Mouse (Mus musculus) heart, embryonic 13.5 days (tissue): ENCODE data around the gene Dlx6. TPM values are rescaled to one million over a fixed set of nuclear protein-coding genes. Genes with fewer than 3 reads are reported as not detected.

Source experiments
- ATAC-seq: fragments of 200-750 bp; cut with Nextera tagmentation; 2 replicates; pipeline ENCODE4 v1.8.0; 2017; ENCODE audit warnings: moderate TSS enrichment; ENCODE audit not compliant: insufficient number of reproducible peaks, low FRiP score, low TSS enrichment; ENCODE audit errors: extremely low read depth
- H3K27ac ChIP-seq: fragments of 300-500 bp; sonication (generic); replicated peaks from 2 replicates; pipeline ENCODE4 v1.5.1; 2015; ENCODE audit warnings: moderate library complexity, mild to moderate bottlenecking, inconsistent platforms
- H3K27me3 ChIP-seq: fragments of 300-500 bp; sonication (generic); replicated peaks from 2 replicates; pipeline ENCODE4 v1.6.1; 2015; ENCODE audit warnings: mild to moderate bottlenecking, inconsistent platforms
- H3K36me3 ChIP-seq: fragments of 300-500 bp; sonication (generic); 2 replicates; pipeline ENCODE4 v1.6.1; 2015; ENCODE audit warnings: mild to moderate bottlenecking, inconsistent platforms
- H3K4me1 ChIP-seq: fragments of 300-500 bp; sonication (generic); 2 replicates; pipeline ENCODE4 v1.6.1; 2015; ENCODE audit warnings: inconsistent platforms
- H3K4me2 ChIP-seq: fragments of 300-500 bp; sonication (generic); 2 replicates; pipeline ENCODE4 v1.6.1; 2015; ENCODE audit warnings: inconsistent platforms, mild to moderate bottlenecking, moderate library complexity
- H3K4me3 ChIP-seq: fragments of 300-500 bp; sonication (generic); 2 replicates; pipeline ENCODE4 v1.5.1; 2015; ENCODE audit warnings: moderate library complexity, mild to moderate bottlenecking, inconsistent platforms
- H3K9ac ChIP-seq: fragments of 300-500 bp; sonication (generic); 2 replicates; pipeline ENCODE4 v1.6.1; 2015; ENCODE audit warnings: inconsistent platforms, mild to moderate bottlenecking, moderate library complexity
- H3K9me3 ChIP-seq: fragments of 300-500 bp; sonication (generic); 2 replicates; pipeline ENCODE4 v1.6.1; 2016; ENCODE audit warnings: inconsistent platforms
- WGBS: fragments of 180-500 bp; shearing (Covaris S2); methylation state at CpG from one replicate; pipeline ENCODE4 v1.1.7; 2015; ENCODE audit warnings: mixed read lengths; 5-methylcytosine and 5-hydroxymethylcytosine counted together
- polyA plus RNA-seq: library from polyadenylated mRNA; unstranded; fragments of >200 nt; fragmentation: Nextera tagmentation; extraction: Ambion mirVana; gene quantifications from 2 replicates; pipeline ENCODE4 v1.2.1, GENCODE M21; 2015

The Dlx6 gene
- polyA plus RNA-seq, 1 experiment from 2014 or later: not detected

DNA sequence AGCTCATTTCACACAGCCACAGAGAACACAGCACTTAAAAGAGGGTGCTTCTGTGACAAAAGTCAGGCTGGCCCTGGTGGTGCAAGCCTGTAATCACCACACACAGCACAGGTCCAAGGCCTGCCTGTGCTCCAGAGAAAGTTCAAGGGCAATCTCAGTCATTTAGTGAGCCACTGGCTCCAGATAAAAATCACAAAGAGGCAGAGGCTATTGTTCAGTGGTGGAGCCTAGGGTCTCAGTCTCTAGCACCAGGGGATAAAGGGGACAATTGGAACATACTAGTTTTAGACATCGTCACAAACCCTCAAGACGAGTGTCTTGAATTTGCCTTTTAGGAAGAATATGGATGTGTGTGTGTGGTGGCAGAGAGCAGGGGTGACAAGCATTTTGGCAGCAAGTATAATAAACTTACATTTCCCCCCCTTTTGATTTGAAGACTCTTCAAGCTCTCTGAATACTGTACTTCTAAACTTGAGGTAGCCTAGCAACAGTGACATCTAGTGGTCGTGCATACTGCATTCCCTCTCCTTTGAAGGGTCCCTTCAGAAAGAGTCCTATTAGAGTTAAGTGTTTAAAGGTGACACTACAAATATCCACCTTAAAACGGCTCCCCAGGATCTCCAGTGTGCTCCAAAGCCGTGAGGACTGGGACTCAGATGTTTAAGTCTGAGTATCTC lies 51.9 kb downstream of the Dlx6 start:
- Histone ChIP-seq H3K4me2 (no peak overlapping the region), H3K9me3 (no peaks in the 10 kb centered on the region), H3K4me3 (no peak overlapping the region), H3K4me1 (no peaks in the 10 kb centered on the region), H3K27me3 (no peaks in the 10 kb centered on the region), H3K36me3 (no peaks in the 10 kb centered on the region), H3K27ac (no peak overlapping the region), H3K9ac (no peak overlapping the region)
- ATAC-seq: no peak
- 38% methylated on average over 5 of the region's 5 CpGs for WGBS

DNA sequence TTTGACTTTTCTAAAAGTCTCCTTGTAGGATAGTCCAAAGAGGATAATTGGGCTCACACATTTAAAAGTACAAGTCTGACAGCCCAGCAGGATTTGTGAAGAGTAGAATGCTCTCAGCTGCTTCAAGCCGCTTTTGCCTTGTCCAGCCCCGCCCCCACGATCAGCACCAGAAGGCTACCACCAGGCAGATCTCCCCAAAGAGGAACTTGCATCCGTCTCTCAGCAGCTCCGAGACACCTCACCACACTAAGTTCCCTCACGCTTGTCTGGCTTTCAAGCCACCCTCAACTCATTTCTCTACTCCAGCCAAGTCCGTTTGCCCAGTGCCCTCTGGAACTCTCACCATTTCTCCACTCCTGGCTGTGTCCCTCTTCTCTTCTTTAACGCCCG lies 52.4 kb downstream of the Dlx6 start:
- no peak overlapping the region for H3K4me3 ChIP-seq
- no peak for ATAC-seq
- no peaks in the 10 kb centered on the region for H3K27me3 ChIP-seq
- H3K9me3 ChIP-seq: no peaks in the 10 kb centered on the region
- no peak overlapping the region for H3K4me2 ChIP-seq
- no peaks in the 10 kb centered on the region for H3K4me1 ChIP-seq
- H3K36me3 ChIP-seq: no peaks in the 10 kb centered on the region
- whole genome bisulfite sequencing: 52% methylated on average over 9 of the region's 9 CpGs
- no peak overlapping the region for H3K9ac ChIP-seq
- no peak overlapping the region for H3K27ac ChIP-seq

- 79% methylated on average over 4 of the region's 4 CpGs for WGBS
- 0 out of 2 replicates have a peak, but pooled peaks cover 5% of the 10 kb centered on the region for H3K27me3 ChIP-seq
- H3K4me1 ChIP-seq: no peaks in the 10 kb centered on the region
- no peak overlapping the region for H3K9ac ChIP-seq
- H3K27ac ChIP-seq: no peak overlapping the region
- no peaks in the 10 kb centered on the region for H3K9me3 ChIP-seq
- H3K36me3 ChIP-seq: no peaks in the 10 kb centered on the region
- no peak for ATAC-seq
- no peak overlapping the region for H3K4me2 ChIP-seq
- no peak overlapping the region for H3K4me3 ChIP-seq
Measured at GRCm38 (mm10) chr6:6917334-6917733, 54.2 kb downstream of the Dlx6 start.

Other genes with a start within 250 kb of the Dlx6 start
- 0.94 and 1.1 TPM in 2 replicates for gene Dlx5, start 18.8 kb downstream of the Dlx6 start, polyA plus RNA-seq
- 4.6 and 5.0 TPM in 2 replicates for gene Sdhaf3, start 92.7 kb downstream of the Dlx6 start, polyA plus RNA-seq